Mouse (Mus musculus): Measurements from ENCODE around the gene Pclo.

DNA sequence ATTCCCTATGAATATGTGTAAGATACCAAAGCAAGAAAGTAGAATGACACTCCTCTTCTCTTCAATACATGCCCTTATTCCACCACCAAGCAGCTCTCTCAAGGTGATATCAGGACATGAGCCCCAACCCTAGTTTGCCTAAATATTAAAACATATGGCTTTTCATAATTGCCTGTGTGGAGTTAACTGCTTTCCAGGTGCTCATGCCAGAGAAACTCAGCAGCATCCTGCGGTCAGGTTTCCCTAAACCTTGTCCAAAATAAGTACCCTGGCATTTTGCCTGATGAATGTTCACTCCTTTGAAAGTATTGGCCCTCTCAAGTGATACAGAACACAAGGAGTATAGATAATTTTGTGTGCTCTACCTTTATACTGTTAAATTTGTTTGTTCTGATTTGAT is 126.5 kb downstream of the Pclo start:
- TF ChIP-seq POLR2A (IDR thresholded peaks at IDR 0.05; ENCODE audit: insufficient read depth, low read length) (no peak), CTCF (IDR thresholded peaks at IDR 0.05; ENCODE audit: low read depth, low read length) (no peak)

Data from ES-Bruce4 (cell line).